Mouse (Mus musculus) granulocyte monocyte progenitor cell, adult 5-6 weeks (primary cell): ENCODE results near the gene Mtg2. TPM values are rescaled to one million over a fixed set of nuclear protein-coding genes. Genes with fewer than 3 reads are reported as not detected.

Source experiments
- ATAC-seq: replicated peaks from 2 replicates; pipeline ENCODE4 v1.8.0; 2016; ENCODE audit warnings: mild to moderate bottlenecking, moderate TSS enrichment, inconsistent platforms; ENCODE audit not compliant: poor library complexity, severe bottlenecking
- total RNA-seq, 2 experiments: library from RNA; stranded (forward) in 1 of 2; stranded (reverse) in 1 of 2; fragments of 200-712, 200-1000 nt in 1 of 2; fragments of >200 nt in 1 of 2; fragmentation: Nextera tagmentation in 1 of 2; gene quantifications; 2 replicates each; pipeline ENCODE4 v1.2.3; 2014 to 2017

The Mtg2 gene
- total RNA-seq, 2 experiments from 2014 or later = 15.8 to 19.1 TPM

- peak; percentile 35; the same call in 1 of the 2 replicates for ATAC-seq
These were observed 18.2 kb upstream of the Mtg2 start for GRCm38 (mm10) chr2:180051986-180052733.

GRCm38 (mm10) chr2:180053001-180053400 is 17.4 kb upstream of the Mtg2 start:
- no peak for ATAC-seq

GRCm38 (mm10) chr2:180063338-180064131 is 6.9 kb upstream of the Mtg2 start:
- ATAC-seq = no peak

- ATAC-seq = peak; percentile 17
These were observed 463 bp upstream of the Mtg2 start for GRCm38 (mm10) chr2:180069770-180070480.

- no peak for ATAC-seq
These were observed 1.3 kb downstream of the Mtg2 start for GRCm38 (mm10) chr2:180071671-180072070.

GRCm38 (mm10) chr2:180072886-180073285 is 2.5 kb downstream of the Mtg2 start:
- ATAC-seq = no peak

- ATAC-seq = no peak
These were observed 7.2 kb downstream of the Mtg2 start for GRCm38 (mm10) chr2:180077622-180078021.

GRCm38 (mm10) chr2:180080680-180081079 is 10.3 kb downstream of the Mtg2 start:
- no peak for ATAC-seq

- ATAC-seq = no peak
These were observed 12.7 kb downstream of the Mtg2 start for GRCm38 (mm10) chr2:180083063-180083462.

GRCm38 (mm10) chr2:180084565-180084964 is 14.2 kb downstream of the Mtg2 start:
- no peak for ATAC-seq

GRCm38 (mm10) chr2:180085926-180086636 is 15.7 kb downstream of the Mtg2 start:
- no peak for ATAC-seq

- ATAC-seq = no peak
These were observed 16.2 kb downstream of the Mtg2 start for GRCm38 (mm10) chr2:180086637-180087027.

GRCm38 (mm10) chr2:180087472-180087871 is 17.1 kb downstream of the Mtg2 start:
- ATAC-seq = 0 out of 2 replicates have a peak, but pooled peaks have one; percentile 28

- ATAC-seq = no peak
These were observed 19.9 kb downstream of the Mtg2 start for GRCm38 (mm10) chr2:180090285-180090684.

- no peak for ATAC-seq
These were observed 25.3 kb downstream of the Mtg2 start for GRCm38 (mm10) chr2:180095711-180096110.

GRCm38 (mm10) chr2:180097585-180097984 is 27.2 kb downstream of the Mtg2 start:
- ATAC-seq = no peak

- no peak for ATAC-seq
These were observed 27.8 kb downstream of the Mtg2 start for GRCm38 (mm10) chr2:180098167-180098566.

GRCm38 (mm10) chr2:180099529-180099928 is 29.1 kb downstream of the Mtg2 start:
- 0 out of 2 replicates have a peak, but pooled peaks have one; percentile 8 for ATAC-seq

GRCm38 (mm10) chr2:180103151-180103977 is 33.0 kb downstream of the Mtg2 start:
- no peak for ATAC-seq
